Mouse (Mus musculus) cerebellum, postnatal 25 days (tissue): Measurements from ENCODE around the gene Cnot2.

Experiments used
- DNase-seq, 2 experiments: peaks; one replicate each; pipeline ENCODE4 v3.0.0; 2021; ENCODE audit warnings: mixed read lengths in 2 of 2

The Cnot2 gene

GRCm38 (mm10) chr10:116473759-116474549, 107.4 kb downstream of the Cnot2 start, which contains the start of gene Kcnmb4:
Gene Kcnmb4, minus strand, starts transcription at chr10:116473878.
- peak; percentile 82 to 86 for DNase-seq

- peak; percentile 73 to 79 for DNase-seq
These were observed 108.1 kb downstream of the Cnot2 start for GRCm38 (mm10) chr10:116473071-116473758.

- no peak for DNase-seq
These were observed 108.7 kb downstream of the Cnot2 start for GRCm38 (mm10) chr10:116472579-116472978.

GRCm38 (mm10) chr10:116470306-116470925, 110.9 kb downstream of the Cnot2 start:
- peak; percentile 44 to 56 for DNase-seq

- no peak for DNase-seq
These were observed 113.2 kb downstream of the Cnot2 start for GRCm38 (mm10) chr10:116468094-116468493.

GRCm38 (mm10) chr10:116463753-116464345, 117.5 kb downstream of the Cnot2 start:
- no peak for DNase-seq

- DNase-seq, result no peak
These were observed 119.9 kb downstream of the Cnot2 start for GRCm38 (mm10) chr10:116461443-116461842.

- no peak for DNase-seq
These were observed 122.5 kb downstream of the Cnot2 start for GRCm38 (mm10) chr10:116458786-116459185.

- DNase-seq, result no peak
These were observed 128.5 kb downstream of the Cnot2 start for GRCm38 (mm10) chr10:116452771-116453170.

- peak; percentile 24 to 44 for DNase-seq
These were observed 130.7 kb downstream of the Cnot2 start for GRCm38 (mm10) chr10:116450621-116451020.

GRCm38 (mm10) chr10:116448166-116448565, 133.1 kb downstream of the Cnot2 start:
- no peak for DNase-seq

GRCm38 (mm10) chr10:116447176-116447575, 134.1 kb downstream of the Cnot2 start:
- no peak for DNase-seq

GRCm38 (mm10) chr10:116446040-116446439, 135.3 kb downstream of the Cnot2 start:
- no peak for DNase-seq

- no peak for DNase-seq
These were observed 136.5 kb downstream of the Cnot2 start for GRCm38 (mm10) chr10:116444826-116445225.

- no peak for DNase-seq
These were observed 136.9 kb downstream of the Cnot2 start for GRCm38 (mm10) chr10:116444371-116444770.

- no peak for DNase-seq
These were observed 140.4 kb downstream of the Cnot2 start for GRCm38 (mm10) chr10:116440946-116441345.

GRCm38 (mm10) chr10:116440088-116440487, 141.2 kb downstream of the Cnot2 start:
- no peak for DNase-seq

- DNase-seq, result no peak
These were observed 145.9 kb downstream of the Cnot2 start for GRCm38 (mm10) chr10:116435455-116435854.
